Mouse (Mus musculus): Measurements from ENCODE around the gene Cul3. TPM values are rescaled to one million over a fixed set of nuclear protein-coding genes. Genes with fewer than 3 reads are reported as not detected.
A peak's percentile ranks its signal among the peaks of the same experiment; 100 is the strongest.

Cul3 gene
- polyA plus RNA-seq, 1 experiment from 2014 or later: 63.1 TPM

- no peaks in the 10 kb centered on the region for H3K36me3 ChIP-seq (ENCODE audit: control insufficient read depth, insufficient read depth, low read length)
- H3K27me3 ChIP-seq (replicated peaks; ENCODE audit: control insufficient read depth, insufficient read depth, low read length): no peaks in the 10 kb centered on the region
- DNase-seq (ENCODE audit: low spot score) (no peak), ATAC-seq (no peak)
- no peaks in the 10 kb centered on the region for H3K4me1 ChIP-seq (ENCODE audit: control insufficient read depth, insufficient read depth, low read length)
- no peak overlapping the region for H3K27ac ChIP-seq (ENCODE audit: low read depth, low read length)
- no peak overlapping the region for H3K4me2 ChIP-seq (ENCODE audit: low read length)
- H3K4me3 ChIP-seq (ENCODE audit: low read depth, low read length): no peak overlapping the region
- WGBS: 90% methylated on average over 5 of the region's 5 CpGs
- no peaks in the 10 kb centered on the region for H3K9me3 ChIP-seq (replicated peaks; ENCODE audit: control insufficient read depth, low read length)
- no peak overlapping the region for H3K9ac ChIP-seq (ENCODE audit: low read length)
Measured at GRCm38 (mm10) chr1:80250247-80250646, 90.0 kb downstream of the Cul3 start.

GRCm38 (mm10) chr1:80247131-80247530 is 93.1 kb downstream of the Cul3 start:
- H3K4me1 ChIP-seq (ENCODE audit: control insufficient read depth, insufficient read depth, low read length): no peaks in the 10 kb centered on the region
- no peak overlapping the region for H3K9ac ChIP-seq (ENCODE audit: low read length)
- ATAC-seq (no peak), DNase-seq (ENCODE audit: low spot score) (no peak)
- H3K9me3 ChIP-seq (replicated peaks; ENCODE audit: control insufficient read depth, low read length): no peaks in the 10 kb centered on the region
- no peaks in the 10 kb centered on the region for H3K36me3 ChIP-seq (ENCODE audit: control insufficient read depth, insufficient read depth, low read length)
- H3K4me2 ChIP-seq (ENCODE audit: low read length): no peak overlapping the region
- H3K4me3 ChIP-seq (ENCODE audit: low read depth, low read length): no peak overlapping the region
- H3K27ac ChIP-seq (ENCODE audit: low read depth, low read length): no peak overlapping the region
- no peaks in the 10 kb centered on the region for H3K27me3 ChIP-seq (replicated peaks; ENCODE audit: control insufficient read depth, insufficient read depth, low read length)

DNA sequence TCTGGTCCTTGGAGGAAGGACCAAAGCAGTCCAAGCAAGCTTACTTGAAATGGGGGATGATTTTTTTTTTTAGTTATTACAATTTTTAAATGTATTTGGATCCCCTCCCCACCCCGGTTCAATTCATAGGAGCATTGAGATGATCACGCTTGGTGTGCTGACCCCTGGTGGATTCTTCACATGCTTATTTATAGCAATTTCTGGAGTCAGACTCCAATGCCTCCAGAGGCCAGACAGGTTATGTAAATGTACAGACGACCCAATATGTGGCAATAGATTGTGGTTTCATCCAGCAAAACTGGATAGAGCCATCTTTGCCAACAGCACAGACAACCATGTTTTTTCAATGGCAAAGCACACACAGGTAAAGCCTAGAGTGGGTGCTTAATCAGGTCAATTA is 96.2 kb downstream of the Cul3 start:
- ATAC-seq: no peak
- no peak overlapping the region for H3K4me3 ChIP-seq (ENCODE audit: low read depth, low read length)

GRCm38 (mm10) chr1:80241579-80241978 is 98.7 kb downstream of the Cul3 start:
- H3K27ac ChIP-seq (ENCODE audit: low read depth, low read length): no peak overlapping the region
- H3K27me3 ChIP-seq (replicated peaks; ENCODE audit: control insufficient read depth, insufficient read depth, low read length): no peaks in the 10 kb centered on the region
- H3K4me1 ChIP-seq (ENCODE audit: control insufficient read depth, insufficient read depth, low read length): peaks cover 11% of the 10 kb centered on the region
- no peak overlapping the region for H3K4me2 ChIP-seq (ENCODE audit: low read length)
- H3K9me3 ChIP-seq (replicated peaks; ENCODE audit: control insufficient read depth, low read length): no peaks in the 10 kb centered on the region
- DNase-seq (ENCODE audit: low spot score) (no peak), ATAC-seq (no peak)
- H3K36me3 ChIP-seq (ENCODE audit: control insufficient read depth, insufficient read depth, low read length): no peaks in the 10 kb centered on the region
- 96% methylated on average over 6 of the region's 6 CpGs for WGBS
- no peak overlapping the region for H3K4me3 ChIP-seq (ENCODE audit: low read depth, low read length)
- H3K9ac ChIP-seq (ENCODE audit: low read length): no peak overlapping the region

More for the DNA sequence above, 96.2 kb downstream of the Cul3 start:
- Histone ChIP-seq H3K4me2 (ENCODE audit: low read length) (no peak overlapping the region), H3K27ac (ENCODE audit: low read depth, low read length) (no peak overlapping the region), H3K4me1 (ENCODE audit: control insufficient read depth, insufficient read depth, low read length) (no peaks in the 10 kb centered on the region), H3K36me3 (ENCODE audit: control insufficient read depth, insufficient read depth, low read length) (no peaks in the 10 kb centered on the region), H3K9me3 (replicated peaks; ENCODE audit: control insufficient read depth, low read length) (no peaks in the 10 kb centered on the region), H3K27me3 (replicated peaks; ENCODE audit: control insufficient read depth, insufficient read depth, low read length) (no peaks in the 10 kb centered on the region), H3K9ac (ENCODE audit: low read length) (no peak overlapping the region)
- WGBS: 82% methylated on average over 3 of the region's 3 CpGs
- no peak for DNase-seq (ENCODE audit: low spot score)

- 10% methylated on average over 12 of the region's 12 CpGs for WGBS
- H3K27ac ChIP-seq (ENCODE audit: low read depth, low read length): no peak overlapping the region
- DNase-seq (ENCODE audit: low spot score) (no peak), ATAC-seq (no peak)
- no peak overlapping the region for H3K9ac ChIP-seq (ENCODE audit: low read length)
- no peaks in the 10 kb centered on the region for H3K27me3 ChIP-seq (replicated peaks; ENCODE audit: control insufficient read depth, insufficient read depth, low read length)
- no peak overlapping the region for H3K4me2 ChIP-seq (ENCODE audit: low read length)
- no peaks in the 10 kb centered on the region for H3K36me3 ChIP-seq (ENCODE audit: control insufficient read depth, insufficient read depth, low read length)
- H3K9me3 ChIP-seq (replicated peaks; ENCODE audit: control insufficient read depth, low read length): no peaks in the 10 kb centered on the region
- peaks cover 15% of the 10 kb centered on the region for H3K4me1 ChIP-seq (ENCODE audit: control insufficient read depth, insufficient read depth, low read length)
- no peak overlapping the region for H3K4me3 ChIP-seq (ENCODE audit: low read depth, low read length)
Measured at GRCm38 (mm10) chr1:80240017-80240660, 100.1 kb downstream of the Cul3 start.

GRCm38 (mm10) chr1:80239481-80239880 is 100.8 kb downstream of the Cul3 start:
- DNase-seq (ENCODE audit: low spot score): no peak
- Histone ChIP-seq H3K36me3 (ENCODE audit: control insufficient read depth, insufficient read depth, low read length) (no peaks in the 10 kb centered on the region), H3K9ac (ENCODE audit: low read length) (no peak overlapping the region), H3K4me3 (ENCODE audit: low read depth, low read length) (no peak overlapping the region), H3K27ac (ENCODE audit: low read depth, low read length) (no peak overlapping the region), H3K4me2 (ENCODE audit: low read length) (no peak overlapping the region), H3K4me1 (ENCODE audit: control insufficient read depth, insufficient read depth, low read length) (peaks cover 15% of the 10 kb centered on the region), H3K27me3 (replicated peaks; ENCODE audit: control insufficient read depth, insufficient read depth, low read length) (no peaks in the 10 kb centered on the region), H3K9me3 (replicated peaks; ENCODE audit: control insufficient read depth, low read length) (no peaks in the 10 kb centered on the region)
- ATAC-seq: no peak
- 68% methylated on average over 11 of the region's 11 CpGs for WGBS

DNA sequence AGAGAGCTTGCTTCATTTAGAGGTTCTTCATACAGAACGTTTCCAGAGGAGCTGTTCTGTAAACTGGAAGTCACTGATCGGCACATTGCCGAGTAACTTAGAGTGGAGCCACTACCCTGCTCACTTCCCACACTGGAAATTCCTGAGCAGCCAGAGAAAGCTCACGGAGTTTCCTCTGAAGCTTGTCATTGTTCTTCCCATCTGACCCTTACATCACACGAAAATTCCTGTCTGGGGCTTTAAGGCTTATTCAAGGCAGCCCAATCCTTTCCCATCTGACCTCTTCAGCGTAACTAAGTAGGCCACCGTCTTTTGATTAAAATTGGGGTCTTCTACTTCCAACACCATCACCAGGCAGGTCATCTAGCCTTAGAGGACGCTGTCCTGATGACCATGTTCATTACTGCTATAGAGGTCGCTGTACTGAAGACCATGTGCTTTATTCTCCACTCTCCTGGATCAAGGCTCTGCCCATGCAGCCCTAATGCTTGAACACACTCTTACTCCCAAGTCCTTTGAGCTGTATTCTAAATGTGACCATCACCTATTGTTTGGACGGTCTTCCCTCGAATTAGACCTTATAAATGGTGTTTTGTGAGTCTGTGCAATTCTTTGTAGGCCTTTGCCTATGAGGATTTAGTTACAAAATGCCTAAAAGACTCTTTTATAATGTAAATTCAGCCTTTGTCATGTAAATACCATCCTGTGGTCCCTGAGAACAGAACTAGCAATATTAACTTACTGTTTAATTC is 103.2 kb downstream of the Cul3 start:
- ATAC-seq: peak; percentile 62
- H3K9me3 ChIP-seq (replicated peaks; ENCODE audit: control insufficient read depth, low read length): no peaks in the 10 kb centered on the region
- no peak overlapping the region for H3K4me2 ChIP-seq (ENCODE audit: low read length)
- H3K9ac ChIP-seq (ENCODE audit: low read length): no peak overlapping the region
- no peaks in the 10 kb centered on the region for H3K36me3 ChIP-seq (ENCODE audit: control insufficient read depth, insufficient read depth, low read length)
- peaks cover 15% of the 10 kb centered on the region for H3K4me1 ChIP-seq (ENCODE audit: control insufficient read depth, insufficient read depth, low read length)
- peak; percentile 51 for DNase-seq (ENCODE audit: low spot score)
- H3K4me3 ChIP-seq (ENCODE audit: low read depth, low read length): no peak overlapping the region
- H3K27me3 ChIP-seq (replicated peaks; ENCODE audit: control insufficient read depth, insufficient read depth, low read length): no peaks in the 10 kb centered on the region
- no peak overlapping the region for H3K27ac ChIP-seq (ENCODE audit: low read depth, low read length)
- 24% methylated on average over 11 of the region's 11 CpGs for WGBS

DNA sequence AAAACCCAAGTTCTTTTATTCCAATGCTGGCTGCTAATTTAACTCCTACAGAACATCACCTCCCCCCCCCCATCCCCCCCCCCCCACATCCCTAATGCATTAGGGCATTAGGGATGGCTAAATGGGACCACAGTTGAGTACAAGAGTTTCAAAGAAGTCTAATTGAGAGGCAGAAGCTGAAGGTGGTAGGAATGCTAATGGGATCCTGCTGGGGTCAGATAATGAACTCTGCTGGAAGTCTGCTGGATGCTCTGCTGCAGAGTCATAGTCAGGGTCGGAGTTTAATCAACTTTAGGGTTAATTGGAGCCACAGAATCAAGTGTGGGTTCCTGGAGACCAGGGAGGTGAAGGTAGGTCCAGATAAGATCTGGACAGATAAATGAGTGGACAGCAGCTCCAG is 104.2 kb downstream of the Cul3 start:
- Histone ChIP-seq H3K27me3 (replicated peaks; ENCODE audit: control insufficient read depth, insufficient read depth, low read length) (no peaks in the 10 kb centered on the region), H3K4me3 (ENCODE audit: low read depth, low read length) (no peak overlapping the region), H3K4me2 (ENCODE audit: low read length) (no peak overlapping the region), H3K4me1 (ENCODE audit: control insufficient read depth, insufficient read depth, low read length) (peaks cover 15% of the 10 kb centered on the region), H3K36me3 (ENCODE audit: control insufficient read depth, insufficient read depth, low read length) (no peaks in the 10 kb centered on the region), H3K9me3 (replicated peaks; ENCODE audit: control insufficient read depth, low read length) (no peaks in the 10 kb centered on the region), H3K9ac (ENCODE audit: low read length) (no peak overlapping the region), H3K27ac (ENCODE audit: low read depth, low read length) (no peak overlapping the region)
- WGBS: 4% methylated on average over 1 of the region's 1 CpGs
- no peak for ATAC-seq
- DNase-seq (ENCODE audit: low spot score): no peak

DNA sequence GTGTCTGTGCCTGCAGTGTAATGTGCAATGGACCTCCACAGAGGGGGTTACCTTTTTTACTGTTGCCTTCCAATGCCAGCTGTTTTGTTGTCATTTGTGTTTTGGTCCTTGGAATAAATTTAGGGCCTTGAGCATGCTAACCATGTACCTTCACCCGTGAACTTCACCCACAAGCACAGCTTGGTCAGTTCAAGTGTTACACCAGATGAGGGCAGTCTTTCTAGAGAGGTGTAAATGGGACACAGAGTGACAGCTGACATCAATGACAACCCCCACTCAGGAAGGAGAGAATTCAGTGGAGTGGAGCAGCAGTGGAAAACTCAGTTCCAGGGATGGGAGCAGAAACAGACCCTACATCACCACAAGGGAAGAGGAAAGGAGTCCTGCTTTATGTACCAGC is 109.7 kb downstream of the Cul3 start:
- ATAC-seq (no peak), DNase-seq (ENCODE audit: low spot score) (no peak)
- Histone ChIP-seq H3K4me1 (ENCODE audit: control insufficient read depth, insufficient read depth, low read length) (no peaks in the 10 kb centered on the region), H3K27ac (ENCODE audit: low read depth, low read length) (no peak overlapping the region), H3K9ac (ENCODE audit: low read length) (no peak overlapping the region), H3K36me3 (ENCODE audit: control insufficient read depth, insufficient read depth, low read length) (no peaks in the 10 kb centered on the region), H3K9me3 (replicated peaks; ENCODE audit: control insufficient read depth, low read length) (no peaks in the 10 kb centered on the region), H3K4me2 (ENCODE audit: low read length) (no peak overlapping the region), H3K4me3 (ENCODE audit: low read depth, low read length) (no peak overlapping the region), H3K27me3 (replicated peaks; ENCODE audit: control insufficient read depth, insufficient read depth, low read length) (no peaks in the 10 kb centered on the region)
- WGBS: 77% methylated on average over 1 of the region's 1 CpGs
